Mouse (Mus musculus) gastrocnemius, adult 8-10 months (tissue): ENCODE data around the gene Rbm34. TPM values are rescaled to one million over a fixed set of nuclear protein-coding genes. Genes with fewer than 3 reads are reported as not detected.

Experiments
- DNase-seq, 2 experiments: peaks; one replicate each; pipeline ENCODE4 v3.0.0; 2022; ENCODE audit warnings: low spot score in 2 of 2
- total RNA-seq, 4 experiments: library from RNA; stranded (reverse); gene quantifications; 2 replicates each; pipeline ENCODE4 v1.2.4; 2022

The Rbm34 gene
- total RNA-seq, 4 experiments from 2014 or later = 4.4 to 5.8 (median 5.3) TPM

- DNase-seq = no peak
Observed at GRCm38 (mm10) chr8:126962871-126963270, 8.0 kb downstream of the Rbm34 start.

GRCm38 (mm10) chr8:126961516-126961915 is 9.4 kb downstream of the Rbm34 start:
- DNase-seq = no peak

DNA sequence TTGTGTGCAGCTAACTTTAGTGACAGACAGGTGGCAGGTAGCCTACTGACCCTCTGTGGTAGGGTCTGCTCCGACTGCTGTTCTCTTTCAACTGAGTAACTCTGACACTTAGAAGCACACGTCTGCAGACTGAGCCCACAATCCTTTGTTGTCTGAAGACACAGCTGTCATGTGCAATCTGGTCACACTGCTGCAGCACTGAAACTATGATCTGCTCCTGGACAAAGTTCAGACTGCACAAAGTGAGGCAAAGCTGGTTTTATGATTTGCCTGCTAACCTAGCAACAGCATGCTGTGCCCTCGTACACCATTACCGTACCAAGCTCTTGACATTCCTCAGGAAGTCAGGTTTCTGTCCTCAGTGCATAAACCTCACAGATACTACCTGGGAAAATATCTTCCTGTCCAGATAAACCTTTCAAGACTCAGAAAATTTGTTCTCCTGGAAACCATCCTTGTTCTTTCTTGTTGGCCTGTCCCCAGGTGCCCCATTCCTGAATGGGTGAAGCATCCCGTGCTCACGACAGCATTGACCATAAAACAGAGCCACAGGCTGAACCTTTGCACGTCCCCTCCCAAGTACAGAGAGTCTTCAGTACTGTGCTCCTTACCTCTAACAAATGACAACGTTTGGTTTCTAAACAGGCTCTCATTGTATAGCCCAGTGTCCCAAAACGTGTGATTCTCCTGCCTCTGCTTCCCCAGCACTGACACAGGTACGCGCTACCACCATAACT is 18.8 kb downstream of the Rbm34 start:
- DNase-seq = no peak

GRCm38 (mm10) chr8:126949527-126949926 is 21.3 kb downstream of the Rbm34 start:
- DNase-seq = no peak

DNA sequence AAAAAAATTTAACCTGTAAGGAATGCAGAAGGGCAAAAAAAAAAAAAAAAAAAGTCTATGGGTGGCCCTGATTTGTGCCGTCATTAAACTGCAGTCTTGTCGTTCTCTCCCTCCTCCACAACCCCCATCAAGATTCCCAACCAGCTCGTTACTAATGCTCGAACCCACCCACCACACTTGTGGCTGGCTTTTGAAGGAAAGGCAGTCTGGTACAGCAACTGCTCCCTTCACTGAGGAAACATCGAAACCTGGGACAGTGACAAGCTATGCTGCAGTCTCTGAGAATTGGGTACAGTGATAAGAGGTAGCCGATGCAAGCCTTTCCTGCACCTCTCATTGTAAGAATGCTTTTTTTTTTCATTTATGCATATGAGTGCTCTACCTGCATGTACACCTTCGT is 24.4 kb downstream of the Rbm34 start:
- DNase-seq = no peak

DNA sequence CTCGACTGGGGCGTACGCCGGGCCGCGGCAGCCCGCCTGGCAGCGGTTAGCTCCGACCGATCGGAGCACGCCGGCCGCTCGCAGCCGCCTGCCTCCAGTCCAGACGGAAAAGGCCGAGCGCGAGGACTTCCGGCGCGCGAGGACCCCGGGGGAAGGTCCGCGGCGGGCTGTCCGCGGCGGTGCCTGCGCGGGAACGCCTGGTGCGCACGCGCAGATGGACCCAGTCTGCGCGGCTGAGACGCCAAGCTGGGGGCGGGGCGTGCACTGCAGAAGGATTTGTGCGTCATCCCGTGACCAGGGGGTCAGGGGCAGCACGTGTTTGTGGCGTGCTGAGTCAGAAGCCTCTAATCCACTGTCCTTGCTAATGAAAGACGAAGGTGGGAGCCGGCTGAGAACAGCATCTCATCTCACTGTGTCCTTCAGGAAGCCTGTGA is 25.1 kb downstream of the Rbm34 start, which contains the start of gene Tomm20:
Gene Tomm20, minus strand, starts transcription at position 115 of the 434 bp plus-strand sequence.
- DNase-seq = peak; percentile 94 to 96

DNA sequence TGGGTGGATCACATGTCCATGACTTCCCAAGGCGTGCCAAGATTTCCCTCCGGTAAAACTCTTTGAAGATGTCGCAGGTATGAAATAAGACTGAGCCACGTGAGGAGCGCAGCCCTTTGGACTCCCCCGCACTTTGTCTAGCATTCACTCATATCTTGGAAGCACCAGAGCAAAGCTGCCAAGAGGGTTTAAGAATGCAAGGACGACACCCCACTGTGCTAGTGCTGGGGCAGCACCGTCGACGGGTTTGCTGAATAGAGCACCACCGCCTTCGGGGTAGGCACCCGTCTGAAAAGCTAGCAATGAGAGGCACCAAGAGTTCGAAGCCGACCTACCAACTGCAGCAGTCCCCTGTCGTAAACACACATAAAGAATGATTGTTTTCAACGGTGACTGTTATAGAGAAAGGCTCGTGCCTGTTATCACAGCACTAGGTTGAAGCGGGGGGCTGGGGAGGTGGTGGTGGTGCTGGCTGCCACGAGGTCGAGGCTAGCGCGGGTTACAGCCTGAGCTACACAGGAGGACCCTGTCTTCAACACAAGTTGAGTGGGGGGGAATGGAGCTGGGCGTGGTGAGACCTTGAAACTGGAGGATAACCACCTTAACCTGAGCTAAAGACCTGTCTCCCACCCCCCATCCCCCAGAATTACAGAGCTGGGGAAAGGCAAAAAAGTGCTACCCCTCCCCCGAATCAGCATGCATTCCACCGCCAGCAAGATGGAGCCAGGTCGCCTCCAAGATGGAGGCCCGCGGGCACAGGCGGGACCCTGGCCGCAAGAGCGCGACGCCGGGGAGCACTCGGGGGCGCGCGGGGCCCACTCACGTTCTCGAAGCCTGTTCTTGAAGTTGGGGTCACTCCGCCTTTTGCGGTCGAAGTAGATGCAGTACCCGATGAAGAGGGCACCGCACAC is 25.8 kb downstream of the Rbm34 start:
- DNase-seq = no peak

GRCm38 (mm10) chr8:126943565-126943964 is 27.3 kb downstream of the Rbm34 start:
- no peak for DNase-seq

DNA sequence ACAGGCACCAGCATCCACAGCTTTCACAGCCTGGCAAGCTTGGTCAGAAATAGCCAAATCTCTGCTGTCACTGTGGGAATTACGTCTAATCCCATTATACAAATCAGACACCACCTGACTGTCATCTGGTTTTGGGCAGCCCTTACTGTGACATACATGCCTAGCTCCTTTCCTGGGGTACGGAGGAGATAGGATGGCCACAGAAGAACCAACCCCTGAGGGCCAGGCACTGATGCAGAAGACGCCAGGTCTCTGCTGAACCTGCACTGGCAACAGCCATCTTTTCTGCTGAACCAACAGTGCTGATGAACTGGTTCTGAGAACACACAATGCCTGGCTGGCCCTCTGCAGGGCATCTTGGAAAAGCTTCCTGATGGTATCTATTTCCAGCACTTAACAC is 33.5 kb downstream of the Rbm34 start:
- no peak for DNase-seq

DNA sequence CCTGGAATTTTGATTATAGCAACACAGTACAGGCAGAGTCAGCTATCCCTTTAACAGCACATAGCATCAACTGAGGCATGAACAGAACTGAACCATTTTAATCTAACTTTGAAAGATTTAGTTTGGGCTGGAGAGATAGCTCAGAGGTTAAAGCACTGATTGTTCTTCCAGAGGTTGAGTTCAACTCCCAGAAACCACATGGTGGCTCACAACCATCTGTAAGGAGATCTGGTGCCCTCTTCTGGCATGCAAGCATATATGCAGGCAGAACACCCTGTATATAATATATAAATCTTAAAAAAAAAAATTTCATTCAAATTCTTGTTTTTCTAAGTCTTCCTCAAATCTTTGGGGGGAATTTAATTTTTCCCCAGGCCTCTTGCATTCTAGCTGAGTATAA is 34.9 kb downstream of the Rbm34 start:
- DNase-seq = no peak

- no peak for DNase-seq
Observed at GRCm38 (mm10) chr8:126935387-126935786, 35.5 kb downstream of the Rbm34 start.

- no peak for DNase-seq
Observed at GRCm38 (mm10) chr8:126932656-126933055, 38.2 kb downstream of the Rbm34 start.

DNA sequence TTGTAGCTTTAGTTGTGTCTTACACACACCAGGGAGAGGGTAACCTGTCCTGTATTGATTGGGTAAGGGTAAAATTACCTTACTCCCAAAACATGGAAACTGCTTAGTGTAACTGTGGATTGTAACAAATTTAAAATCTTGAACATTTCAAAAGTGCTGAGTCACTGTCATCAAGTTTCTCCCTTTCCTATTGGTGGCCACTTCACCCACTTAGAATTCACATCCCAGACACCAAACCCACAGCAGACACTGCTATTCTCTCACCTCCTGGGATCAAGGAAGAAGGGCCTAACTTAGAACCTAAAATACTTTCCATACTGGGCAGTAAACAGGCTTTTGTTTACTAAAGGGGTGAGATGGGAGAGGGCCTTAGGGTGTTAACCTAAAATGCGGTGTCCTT is 38.6 kb downstream of the Rbm34 start:
- DNase-seq = no peak

GRCm38 (mm10) chr8:126931720-126932119 is 39.2 kb downstream of the Rbm34 start:
- no peak for DNase-seq

GRCm38 (mm10) chr8:126929607-126930161 is 41.2 kb downstream of the Rbm34 start:
- no peak for DNase-seq

- no peak for DNase-seq
Observed at GRCm38 (mm10) chr8:126928755-126929505, 41.9 kb downstream of the Rbm34 start.

GRCm38 (mm10) chr8:126928028-126928427 is 42.8 kb downstream of the Rbm34 start:
- DNase-seq = no peak

DNA sequence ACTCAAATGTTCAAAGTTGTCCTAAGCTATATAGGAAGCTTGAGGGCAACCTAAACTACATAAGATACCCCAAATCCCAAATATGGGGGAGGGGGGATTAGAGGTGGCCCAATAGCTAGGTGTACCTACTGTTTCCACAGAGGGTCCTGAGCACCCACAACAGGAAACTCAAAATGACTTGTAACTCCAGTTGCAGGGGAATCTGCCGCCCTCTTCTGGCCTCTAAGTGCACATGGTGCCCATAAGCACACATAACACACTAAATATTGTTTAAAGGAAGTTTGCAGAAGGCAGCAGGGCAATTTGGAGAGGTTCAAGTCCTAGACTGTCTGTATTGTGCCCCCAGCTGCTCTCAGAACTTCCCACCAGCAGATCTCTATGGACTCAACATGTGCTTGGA is 43.8 kb downstream of the Rbm34 start:
- no peak for DNase-seq

DNA sequence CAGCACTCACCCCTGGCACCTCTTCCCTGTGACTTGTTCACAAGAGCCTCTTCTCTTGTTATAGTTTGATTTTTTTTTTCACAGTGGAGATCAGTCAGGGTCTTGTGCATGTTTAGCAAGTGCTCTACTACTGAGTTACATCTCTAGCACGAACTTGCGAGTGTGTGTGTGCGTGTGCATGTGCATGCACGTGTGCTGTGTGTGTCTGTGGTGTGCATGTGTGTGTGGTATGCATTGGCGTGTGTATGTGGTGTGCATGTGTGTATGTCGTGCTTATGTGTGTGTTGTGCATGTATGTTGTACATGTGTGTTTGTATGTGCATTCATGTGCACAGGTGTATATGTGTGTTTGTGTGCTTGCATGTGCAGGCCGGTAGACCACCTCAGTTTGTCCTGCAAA is 47.9 kb downstream of the Rbm34 start:
- DNase-seq = no peak

- no peak for DNase-seq
Observed at GRCm38 (mm10) chr8:126921432-126921831, 49.4 kb downstream of the Rbm34 start.

DNA sequence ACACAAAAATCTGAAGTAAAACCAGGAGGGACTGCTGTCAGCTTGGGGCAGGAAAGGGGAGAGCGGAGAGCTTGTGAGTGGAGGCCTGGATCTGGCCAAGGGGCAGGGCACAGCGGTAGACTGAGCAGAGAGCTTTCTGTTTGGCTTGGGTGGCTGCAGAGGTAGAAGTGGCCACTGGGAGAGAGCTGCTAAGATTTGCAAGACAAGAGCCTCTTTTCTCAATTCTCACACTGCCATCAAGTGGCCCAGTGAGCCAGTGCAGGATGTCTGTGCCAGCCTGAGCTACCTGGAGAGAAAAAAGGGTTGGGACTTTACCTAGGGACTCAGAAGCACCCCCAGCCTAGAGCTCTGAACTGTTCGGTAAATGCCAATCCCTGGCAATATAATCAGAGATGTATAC is 50.0 kb downstream of the Rbm34 start:
- DNase-seq = peak; percentile 54 to 66
